Mouse (Mus musculus) kidney, postnatal 4 days (tissue): Measurements from ENCODE around the gene Rbbp8nl.

Source experiments
- DNase-seq, 2 experiments: peaks; one replicate each; pipeline ENCODE4 v3.0.0; 2021; ENCODE audit warnings: mixed read lengths in 2 of 2

The Rbbp8nl gene

DNA sequence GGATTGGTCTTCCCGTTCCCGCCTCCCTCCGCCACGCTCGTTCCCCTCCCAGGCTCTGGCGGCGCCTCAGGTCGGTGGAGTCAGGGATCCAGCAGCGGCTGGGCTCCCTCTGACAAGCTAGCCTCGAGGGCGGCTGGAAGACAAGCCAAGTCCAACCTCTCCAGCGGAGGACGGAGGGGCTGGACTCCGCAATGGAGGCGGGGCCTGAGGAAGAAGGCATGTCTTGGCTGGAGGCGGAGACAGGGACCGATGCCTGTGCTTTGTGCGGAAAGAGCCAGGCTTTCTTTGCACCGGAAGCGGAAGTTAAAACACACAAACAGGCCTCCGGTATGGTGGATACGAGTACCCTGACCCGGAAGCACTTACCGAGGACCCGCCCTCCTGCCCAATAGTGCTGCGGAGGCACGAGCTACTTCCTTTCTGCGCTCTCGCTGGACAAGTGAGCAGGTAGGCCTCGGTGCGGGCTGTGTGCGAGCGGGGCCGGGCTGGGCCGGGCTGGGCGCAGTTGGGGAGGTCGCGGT, 32.6 kb downstream of the Rbbp8nl start, which contains the start of gene Rps21:
Gene Rps21, plus strand, starts transcription at position 377 of the 521 bp plus-strand sequence.
- peak; percentile 98 for DNase-seq

DNA sequence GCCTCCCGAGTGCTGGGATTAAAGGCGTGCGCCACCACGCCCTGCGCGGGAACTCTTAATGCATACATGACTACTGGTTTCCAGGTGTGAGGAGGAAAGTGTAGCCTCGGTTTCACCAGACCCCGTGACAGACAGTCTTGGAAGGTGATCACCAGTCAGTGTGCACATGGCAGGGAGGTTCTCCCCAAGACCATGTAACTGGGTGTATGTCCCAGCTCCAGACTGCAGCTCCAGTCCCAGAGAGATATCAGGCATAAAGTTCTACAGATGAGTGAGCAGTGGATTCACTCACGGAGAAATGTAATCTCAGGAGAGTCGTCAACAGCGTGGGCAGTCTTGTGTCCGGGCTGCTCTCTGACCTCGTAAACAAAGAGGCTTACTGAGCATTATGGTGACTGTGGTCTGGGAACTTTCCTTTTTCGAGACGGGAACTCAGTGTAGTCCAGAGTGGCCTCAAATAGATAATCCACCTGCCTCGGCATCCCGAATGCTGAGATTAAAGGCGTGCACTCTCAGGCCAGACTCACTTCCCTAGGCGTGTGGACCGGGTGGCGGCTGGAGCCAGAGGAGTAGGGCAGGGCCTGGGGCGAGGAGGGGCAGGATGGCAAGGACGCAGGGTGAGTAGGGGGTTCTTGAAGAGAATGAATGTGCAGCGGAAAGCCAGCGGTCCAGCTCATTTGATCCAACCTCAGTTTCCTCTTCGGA, 33.2 kb downstream of the Rbbp8nl start:
- DNase-seq: no peak

DNA sequence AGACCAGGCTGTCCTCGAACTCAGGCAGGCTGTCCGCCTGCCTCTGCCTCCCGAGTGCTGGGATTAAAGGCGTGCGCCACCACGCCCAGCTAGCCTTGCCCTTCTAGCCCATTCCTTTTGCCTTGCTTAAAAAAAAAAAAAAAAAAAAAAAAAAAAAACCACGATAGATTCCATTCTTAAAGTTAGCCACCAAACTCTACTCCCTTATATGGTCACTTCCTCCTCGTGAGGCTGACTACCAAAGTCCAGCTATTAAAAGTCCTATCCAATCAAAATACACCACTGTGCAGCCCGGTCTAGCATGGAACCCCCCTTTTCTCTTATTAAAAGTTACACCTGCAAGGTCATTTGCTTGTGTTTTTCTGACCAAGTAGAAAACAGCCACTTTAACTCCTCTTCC, 34.0 kb downstream of the Rbbp8nl start:
- no peak for DNase-seq

DNA sequence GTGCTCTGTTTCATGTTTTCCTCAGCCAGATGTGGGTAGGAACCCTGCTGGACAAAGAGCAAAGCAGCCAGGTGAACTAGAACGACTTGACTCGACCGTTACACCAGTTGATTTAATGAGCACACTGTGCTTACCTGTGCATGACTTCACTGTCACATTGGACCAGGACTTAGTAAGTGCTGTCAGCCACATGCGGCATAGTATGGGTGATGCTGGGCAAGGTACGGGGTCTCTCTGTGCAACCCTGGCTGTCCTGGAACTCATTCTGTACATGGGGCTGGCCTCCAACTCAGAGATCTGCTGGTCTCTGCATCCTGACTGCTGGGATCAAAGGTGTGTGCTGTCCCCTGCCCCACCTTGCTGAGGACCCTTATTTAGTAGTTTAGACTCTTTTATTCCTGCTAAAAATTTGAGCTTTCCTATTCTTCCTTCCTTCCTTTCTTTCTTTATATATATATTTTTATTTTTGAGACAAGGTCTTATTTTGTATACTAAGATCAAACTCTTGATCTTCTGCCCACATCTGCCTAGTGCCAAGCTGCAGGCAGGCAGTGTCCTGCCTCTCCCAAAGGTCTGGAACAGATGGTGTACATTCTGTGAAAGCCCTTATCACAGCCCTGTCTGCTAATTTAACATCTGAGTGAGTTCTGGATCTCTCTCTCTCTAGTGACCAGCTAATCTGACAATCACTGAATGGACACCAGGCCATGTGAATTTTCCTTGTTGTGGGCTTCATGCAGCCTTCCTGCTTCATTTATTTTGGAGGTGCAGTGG, 35.1 kb downstream of the Rbbp8nl start:
- DNase-seq: no peak

DNA sequence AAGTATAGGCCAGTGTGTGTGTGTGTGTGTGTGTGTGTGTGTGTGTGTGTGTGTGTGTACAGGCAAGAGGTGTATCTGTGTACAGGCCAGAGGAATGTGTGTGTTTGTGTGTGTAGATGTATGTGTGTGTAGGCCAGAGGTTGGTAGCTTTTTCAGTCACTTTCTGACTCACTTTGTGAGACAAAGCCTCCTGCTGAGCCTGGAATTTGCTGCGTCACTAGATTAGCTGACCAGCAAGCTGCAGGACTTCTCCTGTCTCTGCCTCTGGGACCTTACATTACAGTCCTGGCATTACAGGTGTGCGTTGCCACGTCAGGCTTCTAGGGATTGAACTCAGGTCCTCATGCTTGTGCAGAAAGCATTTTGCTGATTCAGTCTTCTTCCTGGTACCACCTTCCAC, 37.8 kb downstream of the Rbbp8nl start:
- DNase-seq: no peak

DNA sequence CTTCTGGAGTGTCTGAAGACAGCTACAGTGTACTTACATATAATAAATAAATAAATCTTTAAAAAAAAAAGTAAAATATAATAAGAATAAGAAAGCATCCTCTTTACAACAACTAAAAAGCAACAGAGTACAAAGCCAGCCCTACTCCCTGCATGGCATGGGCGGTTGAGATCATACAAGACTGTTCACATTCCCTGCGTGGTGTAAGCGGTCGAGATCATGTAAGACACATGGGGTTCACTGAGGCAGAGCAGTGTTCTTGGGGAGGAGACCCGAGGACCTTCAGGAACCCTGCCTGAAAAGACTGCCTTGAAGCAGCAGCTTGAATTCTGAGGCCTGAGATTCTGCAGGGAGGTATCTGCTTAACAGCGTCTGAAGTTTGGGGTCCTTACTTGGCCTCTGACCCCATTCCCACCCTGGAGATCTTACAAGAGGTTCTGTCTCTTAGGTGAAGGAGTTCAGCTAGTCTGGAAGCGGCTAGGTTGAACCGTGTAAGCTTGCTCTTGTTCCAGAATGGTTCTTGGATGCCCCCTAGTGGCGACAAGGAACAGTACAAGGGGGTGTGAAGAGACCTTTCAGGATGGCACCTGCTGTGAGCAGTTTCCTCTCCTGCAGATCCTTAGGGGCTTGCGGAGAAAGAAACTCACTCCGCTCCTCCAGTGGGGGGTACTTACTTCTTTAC, 38.6 kb downstream of the Rbbp8nl start:
- peak; percentile 82 to 85 for DNase-seq

DNA sequence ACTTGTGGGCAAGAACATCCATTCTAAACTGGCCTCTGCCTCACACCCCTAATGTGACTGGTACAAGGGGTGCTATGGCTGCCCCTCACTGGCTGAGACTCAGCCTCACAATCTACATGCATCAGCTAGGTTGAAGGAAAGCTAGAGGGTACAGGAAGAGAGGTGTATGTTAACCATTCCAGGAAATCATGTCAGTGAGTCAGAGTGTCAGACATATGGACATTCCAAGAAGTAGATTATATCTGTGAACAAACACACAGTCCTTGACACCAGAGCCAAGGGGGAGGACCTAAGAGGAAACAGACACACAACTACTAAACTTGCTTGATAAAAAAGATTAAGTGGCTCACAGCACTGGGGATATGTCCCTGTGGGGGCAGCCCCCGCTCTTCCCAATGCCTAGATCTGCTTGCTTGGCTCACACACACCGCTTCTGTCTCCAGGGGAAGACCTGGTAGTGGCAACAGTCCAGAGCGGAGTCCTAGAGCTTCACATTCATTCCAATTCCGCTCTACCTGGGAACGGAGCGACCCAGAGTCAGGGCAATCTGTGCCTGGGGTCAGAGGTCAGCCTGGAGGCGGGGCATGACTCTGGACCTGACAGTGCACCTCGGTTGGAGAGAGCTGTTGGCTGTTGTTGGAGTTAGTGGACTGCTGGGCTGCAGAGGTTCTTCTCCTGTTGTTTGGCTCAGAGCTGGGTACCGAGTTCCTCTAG, 40.6 kb downstream of the Rbbp8nl start:
- peak in 1 of 2 experiments; percentile 25 for DNase-seq

DNA sequence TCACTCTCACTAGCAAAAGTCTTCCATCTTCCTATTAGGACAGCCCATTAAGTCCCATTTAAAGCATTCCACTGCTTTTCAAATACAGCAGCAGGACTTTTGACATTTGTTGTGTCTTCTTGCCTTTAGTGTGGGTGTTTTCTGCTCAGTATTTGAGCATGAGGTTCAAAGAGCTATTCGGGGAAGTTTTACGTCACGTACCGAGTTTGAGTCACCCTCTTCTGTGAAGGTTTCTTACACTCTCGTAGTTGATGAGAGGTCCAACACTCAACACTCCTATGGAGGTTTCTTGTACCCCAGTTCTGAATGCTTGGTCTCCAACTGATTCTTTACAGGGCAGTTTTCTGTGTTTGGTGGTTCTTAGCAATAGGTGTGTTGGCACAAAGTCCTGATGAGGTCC, 41.8 kb downstream of the Rbbp8nl start:
- no peak for DNase-seq

DNA sequence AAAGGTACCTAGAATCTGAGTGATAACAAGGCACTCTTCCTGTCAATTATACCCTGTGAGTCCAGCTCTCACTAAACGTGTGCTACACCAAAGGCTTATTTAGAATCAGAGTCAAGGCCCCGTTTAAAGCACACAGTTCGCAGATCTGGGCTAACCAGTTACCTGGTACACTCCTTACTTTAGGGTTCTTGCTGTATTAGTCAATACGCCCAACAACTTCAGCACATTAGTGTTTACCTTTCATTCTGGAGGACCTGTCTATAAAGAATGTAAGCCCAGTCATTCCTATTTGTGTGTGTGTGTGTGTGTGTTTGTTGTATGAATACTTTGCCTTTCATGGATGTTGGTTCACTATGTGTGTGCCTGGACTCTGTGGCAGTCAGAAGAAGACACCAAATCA, 46.6 kb downstream of the Rbbp8nl start:
- DNase-seq: no peak

DNA sequence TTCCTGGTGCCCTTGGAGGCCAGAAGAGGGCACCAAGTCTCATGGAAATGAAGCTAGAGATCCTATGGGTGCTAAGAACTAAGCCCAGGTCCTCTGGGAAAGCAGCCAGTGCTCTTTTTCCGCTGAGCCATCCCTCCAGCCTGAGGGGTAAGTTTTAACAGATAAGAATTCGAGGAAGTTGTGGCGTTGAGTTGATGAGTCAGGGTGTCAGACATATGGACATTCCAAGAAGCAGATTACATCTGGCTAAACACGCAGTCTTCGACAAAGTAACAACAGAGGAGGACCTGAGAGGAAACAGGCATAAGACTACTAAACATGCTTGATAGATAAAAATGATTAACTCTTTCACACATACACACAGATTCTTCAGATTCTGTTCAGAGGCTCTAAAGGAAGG, 51.1 kb downstream of the Rbbp8nl start:
- DNase-seq: no peak

DNA sequence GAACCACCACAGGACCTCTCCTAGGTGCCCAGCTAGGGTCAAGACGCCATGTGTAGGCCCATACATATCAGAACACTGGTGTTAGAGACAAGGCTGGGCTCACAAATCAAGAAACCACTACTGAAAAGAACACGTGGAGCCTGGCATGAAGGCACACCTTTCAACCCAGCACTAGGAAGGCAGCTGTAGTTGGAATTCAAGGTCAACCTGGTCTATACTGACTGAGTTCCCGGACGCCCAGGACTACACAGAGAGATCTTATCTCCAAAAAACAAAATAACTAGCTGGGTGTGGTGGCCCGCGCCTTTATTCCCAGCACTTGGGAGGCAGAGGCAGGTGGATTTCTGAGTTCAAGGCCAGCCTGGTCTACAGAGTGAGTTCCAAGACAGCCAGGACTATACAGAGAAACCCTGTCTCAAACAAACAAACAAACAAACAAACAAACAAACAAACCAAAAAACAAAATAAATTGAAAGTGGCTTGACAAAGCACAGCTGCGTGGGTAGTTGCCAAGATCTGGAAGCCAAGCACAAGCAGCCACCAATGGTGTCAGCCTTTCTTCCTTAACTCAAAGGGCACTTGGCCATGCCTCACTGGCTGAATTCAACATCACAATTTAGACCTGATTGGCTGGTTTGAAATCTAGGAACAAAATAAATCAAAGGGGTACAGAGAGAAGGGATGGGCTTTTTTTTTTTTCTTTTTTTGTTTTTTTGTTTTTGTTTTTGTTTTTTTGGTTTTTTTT, 51.9 kb downstream of the Rbbp8nl start:
- no peak for DNase-seq

DNA sequence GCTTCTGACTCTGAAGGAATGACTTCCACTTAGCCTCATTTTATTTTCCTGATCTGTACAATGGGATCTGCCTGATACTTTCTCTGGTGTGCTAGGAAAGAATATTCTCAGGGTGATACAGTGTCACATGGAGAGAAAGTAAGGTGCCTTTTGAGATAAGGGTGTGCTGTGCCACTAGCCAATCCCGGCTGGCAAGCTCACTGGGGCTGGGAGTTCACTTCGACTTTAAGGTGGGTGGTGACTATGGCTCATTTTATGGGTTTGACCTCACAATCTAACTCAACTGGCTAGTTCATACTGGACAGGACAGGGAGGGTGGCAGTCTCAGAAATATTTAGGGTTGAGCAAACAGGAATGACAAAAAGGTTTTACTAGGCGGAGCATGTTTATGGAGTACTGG, 52.7 kb downstream of the Rbbp8nl start:
- DNase-seq: peak in 1 of 2 experiments; percentile 4

DNA sequence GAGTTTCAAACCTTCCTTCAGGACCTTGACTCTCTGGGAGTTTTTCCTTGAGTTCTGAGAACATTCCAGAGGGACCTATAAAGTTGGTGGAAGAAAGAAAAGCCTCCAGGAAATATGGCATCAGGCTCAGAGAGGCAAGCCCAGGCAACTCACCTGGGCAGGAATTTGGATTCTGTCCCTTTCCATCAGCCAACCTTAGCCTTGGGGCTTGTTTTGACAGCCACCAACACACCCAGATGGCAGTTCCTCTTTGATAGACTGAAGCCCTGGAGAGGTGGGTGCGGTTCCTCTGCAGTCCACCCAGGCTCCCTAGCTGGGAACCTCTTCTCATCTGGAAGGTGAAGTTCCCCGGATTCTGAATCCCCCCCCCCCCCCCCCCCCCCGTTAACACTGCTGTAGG, 53.2 kb downstream of the Rbbp8nl start:
- peak in 1 of 2 experiments; percentile 1 for DNase-seq

DNA sequence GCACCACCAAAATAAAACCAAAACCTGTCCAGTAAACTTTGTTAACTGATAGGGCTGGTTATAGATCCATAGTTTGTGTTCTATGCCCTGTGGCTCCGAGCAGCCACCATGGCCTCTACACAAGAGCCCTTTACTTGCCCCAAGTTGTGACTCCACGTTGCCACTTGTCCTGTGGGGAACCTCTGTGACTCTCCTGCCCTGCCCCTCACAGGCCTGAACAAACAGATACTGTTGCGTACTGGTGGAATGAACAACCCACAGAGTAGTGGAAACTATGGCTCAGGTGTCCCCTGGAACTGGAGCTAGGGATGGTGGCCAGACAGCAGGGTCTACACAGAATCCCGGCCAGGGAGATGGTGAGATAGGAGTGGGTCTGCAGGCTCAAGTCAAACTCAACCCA, 53.9 kb downstream of the Rbbp8nl start:
- DNase-seq: no peak

DNA sequence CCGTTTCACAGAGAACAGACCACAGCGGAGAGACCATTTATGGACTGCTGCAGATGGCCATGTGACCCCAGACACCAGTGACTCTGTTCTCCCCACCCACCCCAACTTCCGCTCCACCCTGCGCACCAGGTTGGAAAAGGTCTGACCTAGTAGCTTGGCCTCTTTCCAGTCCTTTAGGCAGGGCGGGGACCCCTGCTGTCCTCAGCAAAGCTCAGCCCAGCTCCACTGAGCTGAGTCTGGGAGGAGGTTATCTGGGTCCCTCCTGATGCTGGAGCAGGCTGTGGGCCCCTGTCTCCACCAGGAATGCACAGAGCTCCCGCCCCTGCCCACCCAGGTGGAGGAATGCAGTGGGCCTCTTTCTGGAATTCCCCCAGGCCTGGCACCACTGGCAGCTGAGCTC, 54.7 kb downstream of the Rbbp8nl start:
- peak; percentile 61 to 78 for DNase-seq

DNA sequence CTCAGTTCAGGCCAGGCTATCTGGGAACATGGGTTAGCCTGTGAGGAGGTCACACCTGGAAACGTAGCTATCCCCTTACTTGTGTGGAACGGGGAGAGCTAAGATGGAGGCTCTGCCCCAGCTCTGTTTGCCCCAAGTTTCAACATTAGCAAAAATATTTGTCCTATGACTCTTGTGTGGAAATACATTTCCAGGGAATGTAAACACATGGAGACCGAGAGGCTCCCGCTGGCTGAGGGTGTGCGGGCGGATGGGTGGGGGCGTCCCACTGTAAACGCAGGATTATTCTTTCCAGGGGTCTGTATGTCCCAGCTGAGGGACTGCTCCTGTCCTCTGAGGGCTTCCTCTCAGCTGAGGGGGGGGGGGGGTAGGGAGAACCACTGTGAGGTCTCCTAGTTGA, 55.3 kb downstream of the Rbbp8nl start:
- no peak for DNase-seq

DNA sequence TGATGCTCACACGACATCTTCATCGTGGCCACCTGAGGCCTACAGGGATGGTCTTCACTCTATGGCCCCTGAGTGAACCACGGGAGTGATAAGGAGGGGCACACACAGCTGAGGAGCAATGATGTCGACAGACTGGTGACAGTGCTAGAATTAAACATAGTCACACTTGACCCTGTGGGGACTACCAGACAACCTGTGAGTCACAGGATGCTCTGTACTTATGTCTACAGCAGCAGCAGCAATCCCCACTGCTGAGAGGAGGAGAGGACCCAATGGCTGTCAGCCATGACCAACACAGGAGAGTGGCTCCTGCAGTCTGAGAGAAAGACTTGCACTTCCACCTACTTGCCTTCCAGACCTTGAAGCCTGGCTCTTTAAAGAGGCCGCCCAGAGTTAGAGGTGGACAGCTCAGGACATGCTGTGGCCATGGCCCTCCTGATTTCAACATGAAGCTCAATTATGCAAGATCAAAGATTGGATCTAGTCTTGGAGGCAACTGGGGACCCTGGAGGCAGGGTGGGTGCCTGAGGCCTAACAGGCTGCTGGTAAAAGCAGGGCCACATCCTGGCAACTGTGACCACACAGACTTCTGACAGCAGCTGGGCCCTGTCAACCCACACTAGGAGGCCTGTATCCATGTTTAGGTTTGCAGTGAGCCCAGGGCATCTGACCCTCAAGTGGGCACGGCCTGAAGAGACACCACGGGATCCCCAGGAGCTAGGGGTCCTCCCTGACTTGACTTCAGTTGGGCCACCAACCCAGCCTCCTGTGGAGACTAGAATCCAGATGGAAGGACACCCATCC, 56.4 kb downstream of the Rbbp8nl start:
- peak in 1 of 2 experiments; percentile 10 for DNase-seq

DNA sequence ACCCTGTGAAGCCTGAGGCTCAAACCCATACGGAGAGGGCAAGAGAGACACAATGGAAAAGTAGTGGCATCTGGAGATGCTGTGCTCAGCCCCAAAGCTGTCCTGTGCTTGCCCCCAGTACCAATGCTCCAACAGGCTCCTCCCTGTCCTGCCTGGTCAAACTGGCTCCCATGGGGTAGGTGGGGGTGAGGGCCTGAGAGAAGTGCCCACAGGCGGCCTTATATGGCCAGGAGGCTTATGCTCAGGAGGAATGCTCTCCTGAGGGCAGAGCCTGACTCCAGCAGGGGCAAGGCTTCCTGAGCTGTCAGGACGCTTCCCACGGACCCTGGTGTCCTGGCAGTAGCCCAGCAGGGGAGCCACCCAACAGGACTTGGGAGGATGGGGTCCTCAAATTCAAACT, 59.2 kb downstream of the Rbbp8nl start:
- DNase-seq: peak in 1 of 2 experiments; percentile 42

DNA sequence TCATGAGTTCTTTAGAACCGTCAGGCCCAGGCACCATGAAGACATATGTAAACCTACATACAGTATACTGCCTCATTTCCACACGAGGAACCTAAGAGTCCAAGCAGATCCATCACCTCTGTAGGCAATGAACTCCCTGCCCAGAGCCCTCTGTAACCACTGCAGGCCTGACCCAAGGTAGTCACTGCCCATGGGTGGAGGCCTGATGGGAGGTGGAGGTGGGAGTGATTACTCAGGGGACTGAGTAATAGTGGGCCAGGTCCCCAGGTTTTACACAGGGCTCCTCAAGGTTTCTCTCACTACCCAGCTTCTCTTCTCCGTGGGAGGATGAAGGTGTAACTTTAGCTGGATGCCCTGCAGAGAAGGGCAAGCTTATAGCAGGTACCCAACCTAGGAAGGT, 60.5 kb downstream of the Rbbp8nl start:
- DNase-seq: peak in 1 of 2 experiments; percentile 2

DNA sequence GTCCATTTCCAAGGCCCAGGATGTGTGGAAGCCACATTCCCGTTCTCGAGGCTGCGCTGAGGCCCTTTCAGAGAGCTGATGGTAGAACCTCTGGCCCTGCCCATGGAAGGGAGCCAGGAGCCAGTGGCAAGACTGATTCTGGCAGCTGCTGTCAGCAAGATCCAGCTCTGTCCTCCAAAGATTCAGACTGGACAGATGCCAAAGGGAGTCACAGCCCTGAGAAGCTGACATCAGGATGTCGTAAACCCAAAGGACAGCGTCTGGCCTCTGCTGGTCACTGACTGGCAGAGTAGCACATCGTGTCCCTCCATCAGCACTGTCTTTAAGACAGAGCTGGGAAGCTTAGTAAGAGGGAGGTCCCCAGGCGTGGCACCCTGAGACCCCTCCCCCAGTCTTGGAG, 61.1 kb downstream of the Rbbp8nl start:
- DNase-seq: peak; percentile 52 to 69

DNA sequence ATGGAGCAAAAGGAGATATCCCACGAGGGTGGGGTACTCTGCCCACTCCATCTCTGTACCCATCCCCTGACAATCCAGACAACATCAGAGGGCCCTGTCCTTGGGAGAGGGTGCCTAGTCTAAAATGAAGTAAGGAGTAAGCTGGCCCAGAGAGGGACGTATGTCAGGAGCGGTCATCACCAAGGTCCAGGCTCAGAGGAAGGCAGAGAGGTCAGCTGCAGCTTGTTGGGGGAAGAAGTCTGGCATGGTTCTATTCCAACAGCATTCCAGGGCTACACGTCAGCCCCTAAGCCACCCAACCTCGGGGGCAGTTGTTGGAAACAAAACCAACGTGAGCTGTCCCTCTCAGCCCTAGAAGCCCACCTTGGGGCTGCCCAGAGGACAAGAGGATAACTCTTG, 61.6 kb downstream of the Rbbp8nl start:
- DNase-seq: no peak
